Mouse (Mus musculus) 3T3-L1 (cell line): Measurements from ENCODE around the gene Rcor3.

Experiments used
- DNase-seq: peaks from one replicate; pipeline ENCODE4 v3.0.0-alpha.2; 2015; ENCODE audit warnings: low read depth, low spot score

Gene Rcor3

DNA sequence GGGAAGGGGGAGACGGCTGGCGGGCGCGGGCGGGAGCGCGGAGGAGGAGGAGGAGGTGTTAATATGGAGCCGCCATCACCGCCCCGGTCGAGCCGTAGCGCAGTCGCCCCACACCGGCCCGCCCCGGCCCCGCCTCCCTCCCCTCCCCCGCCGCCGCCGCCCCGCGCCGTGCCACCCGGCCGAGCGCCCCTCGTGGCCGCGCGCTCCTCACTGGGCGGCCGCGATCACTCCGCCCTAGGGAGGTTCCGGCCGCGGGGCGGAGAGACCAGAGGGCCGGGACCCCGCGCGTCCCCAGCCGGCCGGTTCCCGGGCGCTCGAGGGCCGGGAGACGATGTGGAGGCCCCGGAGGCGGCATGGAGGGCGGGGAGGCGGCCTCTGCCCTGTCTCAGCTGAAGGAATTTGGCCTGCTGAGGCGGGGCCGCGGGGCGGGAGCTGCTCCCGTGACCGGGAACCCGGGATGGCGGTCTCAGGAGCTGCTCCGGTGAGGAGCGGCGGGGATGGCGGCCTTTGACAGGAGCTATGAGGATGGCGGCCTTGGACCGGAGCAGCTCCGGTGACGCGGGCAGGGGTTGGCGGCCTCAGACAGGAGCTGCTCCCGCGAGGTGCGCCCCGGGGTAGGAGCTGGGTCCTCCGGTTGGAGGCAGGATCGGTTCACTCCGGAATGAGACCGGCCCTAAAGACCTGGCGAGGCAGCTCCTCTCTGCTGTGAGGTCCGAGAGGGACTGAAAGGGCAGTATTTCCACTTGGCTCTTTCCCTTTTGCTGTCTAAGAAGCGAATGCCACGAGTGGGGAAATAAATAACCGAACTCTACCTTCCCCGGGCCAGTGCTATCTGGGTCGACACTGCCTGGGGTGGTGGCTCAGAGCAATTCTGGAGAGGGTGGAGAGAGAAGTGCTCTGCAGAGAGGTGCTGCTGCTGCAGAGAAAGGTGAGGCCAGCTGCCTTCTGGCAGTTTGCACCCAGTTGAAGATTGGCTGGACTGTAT, at the start of gene Rcor3:
Gene Rcor3, minus strand, starts transcription at position 137 of the 985 bp plus-strand sequence.
- DNase-seq = peak; percentile 66

DNA sequence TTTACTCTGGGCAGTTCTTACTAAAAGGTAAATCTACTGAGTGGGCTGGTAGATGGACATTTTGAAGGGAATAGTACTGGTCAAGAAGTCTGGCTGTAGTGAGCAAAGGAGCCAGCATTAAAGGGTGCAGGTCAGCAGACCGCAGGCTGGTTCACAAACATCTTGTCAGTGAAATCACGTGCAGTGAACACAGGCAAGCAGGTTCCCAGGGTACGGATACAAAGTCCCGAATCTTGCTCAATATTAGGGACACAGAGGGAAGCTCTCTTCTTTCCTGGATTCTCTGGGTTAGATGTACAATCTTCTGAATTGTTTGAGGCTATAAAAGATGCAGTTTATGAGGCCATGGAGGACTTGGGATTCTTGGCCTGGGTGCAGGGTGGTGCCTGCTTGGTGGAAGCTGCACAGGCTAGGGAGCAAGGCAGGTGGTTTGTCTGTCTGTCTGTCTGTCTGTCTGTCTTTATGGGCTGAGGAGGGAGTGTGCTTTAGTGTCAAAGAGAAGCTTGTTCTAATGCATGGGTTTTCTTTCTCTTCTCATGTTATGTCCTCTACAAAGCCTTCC, 43.9 kb upstream of the Rcor3 start:
- DNase-seq = no peak

DNA sequence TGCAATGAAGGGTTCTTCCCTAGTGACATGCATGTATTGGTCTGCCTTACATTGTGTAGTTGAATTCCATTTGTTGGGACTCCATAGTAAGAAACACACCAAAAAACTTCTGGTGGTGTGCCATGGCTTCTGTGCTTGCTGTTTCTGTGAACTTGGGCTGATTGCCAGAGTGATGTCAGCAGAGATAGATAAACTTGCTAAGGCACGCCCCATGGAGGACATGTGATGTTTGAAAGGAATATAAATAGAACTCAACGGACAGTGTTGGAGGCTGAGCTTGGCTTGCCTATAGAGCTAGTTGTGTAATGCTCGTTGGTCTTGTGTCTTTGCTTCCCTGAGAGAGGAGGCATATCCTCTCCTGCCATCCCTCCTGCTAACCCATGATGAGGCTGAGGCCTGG, 42.0 kb upstream of the Rcor3 start:
- no peak for DNase-seq

DNA sequence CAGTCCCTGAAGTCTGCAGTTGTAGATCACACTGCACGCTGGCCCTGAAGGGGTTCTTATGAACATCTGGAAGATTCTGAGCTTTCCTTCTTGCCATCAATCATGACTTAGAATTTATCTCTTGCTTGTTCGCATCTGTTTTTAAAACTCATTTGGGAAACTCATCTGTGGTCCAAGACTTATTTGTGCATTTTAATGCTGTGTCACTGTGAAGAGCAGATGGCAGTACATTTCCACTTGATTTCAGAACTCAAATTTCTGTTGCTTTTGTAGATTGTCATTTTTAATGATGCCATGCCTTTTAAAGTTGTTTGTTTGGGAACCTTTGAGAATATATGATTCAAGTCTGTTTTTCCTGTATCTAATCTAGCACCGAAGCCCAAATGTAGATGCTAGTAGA, 33.6 kb upstream of the Rcor3 start:
- no peak for DNase-seq

DNA sequence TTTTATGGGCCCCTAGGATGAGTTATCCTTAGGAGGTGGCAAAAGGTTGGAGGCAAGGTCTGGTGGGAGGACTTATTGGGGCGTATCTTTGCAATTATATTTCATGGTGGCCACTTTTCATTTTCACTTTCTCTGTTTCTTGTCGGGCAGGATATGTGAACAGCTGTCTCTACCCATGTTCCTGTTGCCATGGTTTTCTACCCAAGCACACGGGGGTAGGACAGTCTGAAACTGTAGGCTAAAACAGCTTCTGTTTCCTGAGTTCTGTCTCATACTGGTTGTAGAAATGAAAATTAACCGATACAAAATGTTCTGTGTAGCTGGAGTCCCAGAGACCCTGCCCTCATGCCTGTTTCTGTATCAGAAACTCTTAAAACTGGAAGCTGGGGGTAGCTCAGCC, 13.3 kb upstream of the Rcor3 start:
- DNase-seq = no peak

DNA sequence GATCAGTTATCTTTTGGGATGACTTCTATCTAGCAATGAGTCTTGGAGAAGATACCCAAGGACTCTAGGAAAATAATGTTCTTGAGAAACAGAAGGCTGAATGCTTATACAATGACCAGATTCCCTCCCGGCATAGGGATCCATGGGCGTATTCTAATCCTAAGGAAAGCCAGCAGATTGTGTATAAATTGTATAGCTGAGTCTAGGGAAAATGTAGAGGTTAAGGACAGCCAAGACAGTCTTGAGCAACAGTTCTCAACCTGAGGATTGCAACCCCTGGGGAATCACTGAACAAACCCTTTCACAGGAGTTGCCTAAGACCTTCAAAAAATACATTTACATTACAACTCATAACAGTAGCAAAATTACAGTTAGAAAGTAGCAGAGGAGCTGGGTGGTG, 2.5 kb upstream of the Rcor3 start:
- peak; percentile 9 for DNase-seq

GRCm38 (mm10) chr1:192137291-192137925, 454 bp downstream of the Rcor3 start:
- DNase-seq = peak; percentile 66

GRCm38 (mm10) chr1:192136561-192137290, 1.1 kb downstream of the Rcor3 start:
- DNase-seq = peak; percentile 89

DNA sequence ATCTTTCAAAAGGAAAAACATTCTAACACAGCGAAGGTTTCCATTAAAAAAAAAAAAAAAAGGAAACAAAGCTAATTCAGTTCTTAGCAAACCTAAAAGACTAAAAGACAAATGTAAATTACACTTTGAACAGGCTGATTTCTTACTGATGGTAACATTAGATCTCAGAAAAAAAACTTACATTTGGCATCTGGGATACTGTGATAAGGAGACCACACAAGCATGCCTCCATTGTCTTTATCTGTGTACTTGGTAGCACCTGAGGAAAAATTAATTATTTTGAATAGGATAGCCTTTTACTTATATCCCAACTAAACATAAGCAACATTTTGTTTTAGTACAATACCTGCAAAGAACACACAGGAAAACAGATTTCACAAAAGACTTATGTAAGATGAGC, 7.7 kb downstream of the Rcor3 start:
- DNase-seq = no peak

DNA sequence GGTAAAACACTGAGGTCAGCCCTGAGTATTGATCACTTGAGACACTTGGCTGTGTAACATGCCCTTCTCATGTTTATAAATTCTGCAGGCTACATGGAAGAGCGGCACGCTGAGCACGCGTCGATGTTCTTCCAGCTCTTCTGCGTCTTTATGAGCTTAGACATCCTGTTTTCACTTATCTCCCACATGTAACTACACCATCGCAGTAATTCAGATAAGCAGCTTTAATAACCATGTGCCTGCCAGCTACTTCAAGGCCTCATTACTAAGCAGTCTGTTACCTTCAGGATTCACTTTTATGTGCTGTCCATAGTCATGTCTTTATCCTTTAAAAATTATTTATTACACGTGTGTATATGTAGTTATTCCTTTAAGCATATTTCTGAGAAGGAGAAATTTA, 9.5 kb downstream of the Rcor3 start:
- no peak for DNase-seq

GRCm38 (mm10) chr1:192125761-192126160, 12.1 kb downstream of the Rcor3 start:
- DNase-seq = no peak

DNA sequence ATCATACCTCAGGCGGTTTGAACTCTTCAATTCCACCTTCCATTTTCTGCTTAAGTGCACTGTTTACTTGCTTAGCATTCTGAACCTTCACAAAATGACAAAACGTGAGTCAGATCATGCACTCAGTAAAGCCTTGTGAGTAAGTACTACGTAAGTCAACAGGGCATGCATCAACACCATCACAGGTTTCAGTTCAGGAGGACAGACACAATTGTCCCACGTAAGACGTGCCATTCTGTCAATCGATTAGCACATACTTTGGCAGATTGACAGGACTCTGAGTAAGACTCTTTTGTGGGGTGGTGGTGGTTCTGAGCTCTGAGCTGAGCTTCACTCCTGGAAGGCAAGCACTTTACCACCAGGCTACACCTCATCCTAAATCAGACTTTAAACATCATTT, 21.6 kb downstream of the Rcor3 start:
- no peak for DNase-seq

DNA sequence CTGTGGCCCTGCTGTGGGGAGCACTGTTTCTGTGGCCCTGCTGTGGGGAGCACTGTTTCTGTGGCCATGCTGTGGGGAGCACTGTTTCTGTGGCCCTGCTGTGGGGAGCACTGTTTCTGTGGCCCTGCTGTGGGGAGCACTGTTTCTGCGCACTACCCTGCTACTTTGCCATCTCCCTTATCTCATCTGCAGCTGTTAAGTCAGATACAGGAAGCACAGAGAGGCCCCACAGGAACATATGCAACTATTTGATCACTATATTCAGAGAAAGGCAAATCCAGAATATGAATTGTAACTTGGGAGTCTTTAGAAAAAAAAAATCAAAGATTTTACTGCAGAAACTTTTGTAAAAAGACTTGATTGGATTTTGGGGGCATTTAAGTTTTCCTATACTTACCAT, 22.5 kb downstream of the Rcor3 start:
- DNase-seq = no peak

DNA sequence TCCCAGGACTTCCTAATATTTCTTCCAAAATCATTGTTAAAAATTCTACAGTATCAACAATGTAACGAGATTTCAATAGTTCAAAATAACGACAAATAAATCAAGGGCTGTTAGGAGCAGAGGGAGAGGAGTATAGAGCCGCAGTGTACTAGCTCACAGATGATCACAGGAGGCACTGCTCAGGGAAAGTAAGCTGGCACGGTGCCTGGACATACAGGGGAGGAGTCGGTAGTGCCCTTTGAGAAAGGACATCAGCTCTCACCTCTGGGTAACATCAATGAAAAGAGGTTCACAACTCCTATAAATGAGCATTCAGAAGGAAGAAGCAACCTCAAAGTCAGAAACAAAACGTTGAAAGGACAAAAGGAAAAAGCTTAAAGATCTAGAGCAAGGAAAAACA, 28.7 kb downstream of the Rcor3 start:
- DNase-seq = peak; percentile 38

- DNase-seq = peak; percentile 72
Observed at GRCm38 (mm10) chr1:192107352-192107751, 30.5 kb downstream of the Rcor3 start.

DNA sequence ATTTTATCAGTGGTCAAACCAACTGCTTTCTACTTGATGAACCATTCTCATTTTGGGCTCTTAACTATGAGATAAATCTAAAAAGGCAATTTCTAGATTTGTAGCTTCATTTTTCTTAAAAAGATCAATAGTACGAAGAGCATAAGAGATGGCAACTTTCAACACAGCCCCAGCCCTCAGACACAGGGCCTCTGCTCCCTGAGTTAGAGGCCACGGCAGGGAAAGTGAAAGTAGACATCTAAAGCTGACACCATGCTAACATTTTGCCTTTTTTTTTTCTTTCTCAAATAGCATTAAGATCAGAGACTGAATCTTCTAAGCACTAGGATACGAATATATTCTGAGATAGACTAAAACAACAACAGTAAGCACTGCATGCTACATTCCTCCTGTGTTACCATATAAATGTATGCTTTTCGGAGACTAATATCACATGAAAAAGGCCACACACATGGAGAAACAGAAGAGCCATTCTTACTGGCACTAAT, 31.9 kb downstream of the Rcor3 start:
- no peak for DNase-seq

DNA sequence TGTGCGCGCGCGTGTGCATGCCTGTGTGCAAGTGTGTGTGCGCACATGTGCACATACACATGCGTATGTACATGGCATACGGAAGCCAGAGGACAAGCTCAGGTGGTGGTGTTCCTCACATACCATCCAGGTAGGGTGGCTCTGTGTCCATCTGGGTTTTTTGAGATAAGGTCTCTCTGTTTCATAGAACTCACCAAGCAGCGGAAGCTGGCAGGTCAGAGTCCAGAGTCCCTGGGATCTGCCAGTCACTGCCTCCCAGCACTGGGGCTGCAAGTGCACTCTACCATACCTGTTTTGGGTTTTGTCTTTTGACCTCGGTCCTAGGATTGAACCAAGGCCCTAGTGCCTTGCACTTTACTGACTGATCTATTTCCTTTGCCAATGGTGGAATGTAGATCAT, 33.8 kb downstream of the Rcor3 start:
- DNase-seq = no peak

DNA sequence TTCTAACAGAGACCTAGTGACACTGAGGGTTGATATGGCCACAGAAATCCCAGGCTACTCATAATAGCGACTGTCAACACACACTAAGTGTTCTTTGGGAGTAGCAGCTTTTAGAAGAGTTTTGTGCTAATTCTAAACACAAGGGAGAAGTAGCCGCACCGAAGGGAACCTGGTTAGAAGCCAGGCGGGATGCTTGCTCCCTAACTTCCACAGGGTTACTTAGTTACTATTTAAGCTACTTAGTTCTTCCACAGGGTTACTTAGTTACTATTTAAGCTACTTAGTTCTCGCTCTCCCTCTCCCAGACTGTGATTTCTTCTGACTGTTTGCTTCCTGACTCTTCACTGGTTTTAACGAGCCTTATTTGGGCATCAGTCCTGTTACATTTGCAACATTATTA, 34.7 kb downstream of the Rcor3 start:
- DNase-seq = no peak

- DNase-seq = no peak
Observed at GRCm38 (mm10) chr1:192101359-192101758, 36.5 kb downstream of the Rcor3 start.

GRCm38 (mm10) chr1:192100742-192101141, 37.1 kb downstream of the Rcor3 start:
- DNase-seq = no peak

GRCm38 (mm10) chr1:192095626-192096025, 42.2 kb downstream of the Rcor3 start:
- no peak for DNase-seq
